Mouse (Mus musculus) central nervous system, embryonic 14 days (tissue): ENCODE data around the gene Otogl. TPM values are rescaled to one million over a fixed set of nuclear protein-coding genes. Genes with fewer than 3 reads are reported as not detected.

Experiments used
- polyA plus RNA-seq: library from polyadenylated mRNA; depleted of rRNA; stranded (reverse); fragments of >200 nt; gene quantifications from 2 replicates; pipeline ENCODE4 v1.2.3, GENCODE M21; 2012; rRNA removed

Otogl gene
- polyA plus RNA-seq, result 0.05 and 0.74 TPM in 2 replicates

DNA sequence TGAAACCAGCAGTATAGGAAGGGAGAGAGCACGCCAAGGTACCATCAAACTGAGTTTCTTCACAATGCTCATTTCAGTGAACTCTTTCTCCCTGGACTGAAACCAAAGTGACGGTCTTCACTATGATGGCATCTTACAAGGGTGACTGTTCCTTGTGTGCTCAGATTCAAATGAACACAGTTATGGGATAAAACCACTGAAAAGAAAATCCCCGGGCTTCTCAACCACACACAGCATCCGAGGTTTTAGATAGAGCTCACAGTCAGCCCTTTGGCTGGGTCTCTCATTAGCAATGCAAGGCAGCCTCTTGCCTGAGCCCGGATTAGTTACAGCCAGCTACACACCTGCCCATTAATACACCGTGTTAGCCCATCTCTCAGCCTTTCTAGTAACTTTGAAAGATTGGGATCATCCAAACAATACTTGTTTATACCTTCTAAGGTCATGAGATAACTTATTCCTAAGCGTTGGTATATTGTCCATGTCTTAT lies at the start of gene Otogl:
Gene Otogl, minus strand, starts transcription at position 51 of the 490 bp plus-strand sequence.

DNA sequence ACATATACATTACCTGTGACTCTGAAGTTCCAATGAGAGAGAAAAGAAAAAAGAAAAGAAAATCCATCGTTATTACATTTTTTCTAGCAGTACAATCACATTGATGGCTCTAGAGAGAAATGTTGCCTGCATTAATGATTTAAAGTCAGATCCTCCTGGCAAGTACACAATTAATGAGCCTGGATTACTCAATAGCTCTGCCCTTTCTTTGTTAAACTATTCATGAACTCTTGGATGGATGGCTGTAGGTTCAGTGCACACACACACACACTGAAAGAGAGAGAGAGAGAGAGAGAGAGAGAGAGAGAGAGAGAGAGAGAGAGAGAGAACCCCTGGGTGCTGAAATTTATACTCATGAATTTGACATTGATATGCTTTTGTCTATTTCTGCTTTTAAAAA lies 192.1 kb downstream of the Otogl start, which contains the start of gene Ptprq:
Gene Ptprq, minus strand, starts transcription at position 246 of the 400 bp plus-strand sequence.

Other genes starting within 250 kb of the Otogl start
- gene Ptprq, start 192.1 kb downstream of the Otogl start, polyA plus RNA-seq, result 0.15 and 0.26 TPM in 2 replicates